Mouse (Mus musculus) thymus, adult 2 months (tissue): ENCODE results near the gene Gm38394.

Source experiments
- CTCF ChIP-seq: fragments of 200-500 bp; IDR thresholded peaks from 2 replicates; pipeline ENCODE4 v1.5.1; 2012; ENCODE audit warnings: mild to moderate bottlenecking, control low read depth, low read length, moderate library complexity, borderline replicate concordance; ENCODE audit not compliant: control insufficient read depth, poor library complexity, insufficient read depth; ENCODE audit errors: extremely low read depth
- POLR2A ChIP-seq: fragments of 200-500 bp; IDR thresholded peaks from 2 replicates; pipeline ENCODE4 v1.6.1; 2012; ENCODE audit warnings: mild to moderate bottlenecking, low read length, control low read depth, moderate library complexity; ENCODE audit not compliant: control insufficient read depth, poor library complexity, insufficient read depth; ENCODE audit errors: extremely low read depth

DNA sequence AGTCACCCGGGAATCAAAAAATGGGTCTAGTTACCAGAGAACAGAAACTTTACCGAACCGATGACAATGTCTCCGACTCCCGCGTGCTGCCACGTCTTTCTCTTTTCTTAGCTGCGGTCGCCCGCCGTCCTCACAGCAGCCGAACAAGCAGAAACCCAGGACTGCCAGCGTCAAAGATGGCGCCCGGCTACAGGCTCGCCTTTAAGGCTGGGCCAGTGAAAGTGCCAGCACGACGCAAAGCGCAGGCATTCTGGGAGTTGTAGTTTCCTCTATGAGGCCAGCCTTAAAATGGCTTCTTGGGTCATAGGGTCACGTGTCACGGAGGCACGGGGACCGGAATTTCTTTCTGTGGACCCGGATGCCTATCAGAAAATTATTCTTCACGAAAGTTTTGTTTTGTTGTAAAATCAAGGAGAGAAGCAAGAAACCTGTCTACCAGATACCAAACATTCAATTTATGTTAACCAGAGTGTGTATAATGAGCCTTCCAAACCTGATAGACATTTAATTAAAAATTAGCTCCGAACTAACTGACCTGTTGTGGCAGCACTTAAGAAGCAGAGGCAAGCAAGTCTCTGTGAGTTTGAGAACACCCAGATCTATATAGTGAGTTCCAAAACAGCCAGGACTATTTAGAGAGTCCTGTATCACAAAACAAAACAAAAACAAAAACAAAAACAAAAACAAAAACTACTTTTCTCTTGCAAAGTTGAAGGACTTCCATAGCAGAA is at the start of gene Gm38394:
- TF ChIP-seq POLR2A: peak; percentile 66
- peak; percentile 54; the same call in 1 of the 2 replicates for TF ChIP-seq CTCF
